Mouse (Mus musculus) R1 (cell line): ENCODE results near the gene Fos.

ENCODE experiments used
- DNase-seq: peaks from one replicate; pipeline ENCODE4 v3.0.0-alpha.2; 2018; ENCODE audit warnings: low read depth, low spot score

The Fos gene

GRCm38 (mm10) chr12:85487545-85488141 is 14.0 kb downstream of the Fos start:
- DNase-seq, result peak; percentile 76

GRCm38 (mm10) chr12:85489232-85489886 is 15.7 kb downstream of the Fos start:
- DNase-seq, result no peak

GRCm38 (mm10) chr12:85490096-85490820 is 16.6 kb downstream of the Fos start:
- no peak for DNase-seq

- DNase-seq, result no peak
Measured at GRCm38 (mm10) chr12:85490991-85491390, 17.3 kb downstream of the Fos start.

GRCm38 (mm10) chr12:85492084-85492645 is 18.5 kb downstream of the Fos start:
- DNase-seq, result peak; percentile 89

- DNase-seq, result no peak
Measured at GRCm38 (mm10) chr12:85496336-85496735, 22.6 kb downstream of the Fos start.

- peak; percentile 87 for DNase-seq
Measured at GRCm38 (mm10) chr12:85496755-85497154, 23.1 kb downstream of the Fos start.

GRCm38 (mm10) chr12:85497310-85498135 is 23.8 kb downstream of the Fos start:
- peak; percentile 70 for DNase-seq

GRCm38 (mm10) chr12:85499001-85499400 is 25.3 kb downstream of the Fos start:
- DNase-seq, result no peak

GRCm38 (mm10) chr12:85502682-85503081 is 29.0 kb downstream of the Fos start:
- no peak for DNase-seq

- peak; percentile 48 for DNase-seq
Measured at GRCm38 (mm10) chr12:85508235-85508634, 34.5 kb downstream of the Fos start.

- peak; percentile 83 for DNase-seq
Measured at GRCm38 (mm10) chr12:85510013-85510412, 36.3 kb downstream of the Fos start.

GRCm38 (mm10) chr12:85513789-85514447 is 40.2 kb downstream of the Fos start:
- DNase-seq, result no peak

GRCm38 (mm10) chr12:85514958-85515357 is 41.3 kb downstream of the Fos start:
- no peak for DNase-seq

GRCm38 (mm10) chr12:85515865-85516264 is 42.2 kb downstream of the Fos start:
- DNase-seq, result no peak

GRCm38 (mm10) chr12:85517339-85517738 is 43.6 kb downstream of the Fos start:
- DNase-seq, result peak; percentile 16

GRCm38 (mm10) chr12:85518009-85518408 is 44.3 kb downstream of the Fos start:
- no peak for DNase-seq

- no peak for DNase-seq
Measured at GRCm38 (mm10) chr12:85519553-85519952, 45.9 kb downstream of the Fos start.

- no peak for DNase-seq
Measured at GRCm38 (mm10) chr12:85521101-85521500, 47.4 kb downstream of the Fos start.

- no peak for DNase-seq
Measured at GRCm38 (mm10) chr12:85521673-85522072, 48.0 kb downstream of the Fos start.
